Mouse (Mus musculus) hindbrain, embryonic 16.5 days (tissue): ENCODE measurements around the gene Ntn3. TPM values are rescaled to one million over a fixed set of nuclear protein-coding genes. Genes with fewer than 3 reads are reported as not detected.

Source experiments
- microRNA-seq: library from miRNA; unstranded; fragments of <30 nt; microRNA quantifications from one replicate; pipeline ENCODE4, GENCODE M21; 2017
- polyA plus RNA-seq: library from polyadenylated mRNA; unstranded; fragments of >200 nt; fragmentation: Nextera tagmentation; extraction: Ambion mirVana; gene quantifications from 2 replicates; pipeline ENCODE4 v1.2.1, GENCODE M21; 2015

Gene Ntn3
- polyA plus RNA-seq, 1 experiment from 2014 or later = 4.6 TPM

Small RNAs within 50 kb of the gene (microRNA-seq; reads per million reads assigned to microRNA genes)
- gene Mir5134 = 0.62 reads per million
- gene Mir6965 = not detected

Other genes starting within 250 kb of the Ntn3 start
- gene Prss30, start 229.0 kb downstream of the Ntn3 start, polyA plus RNA-seq = not detected in 2 replicates
- gene Prss22, start 211.4 kb downstream of the Ntn3 start, polyA plus RNA-seq = not detected in 2 replicates
- gene Prss27, start 171.4 kb downstream of the Ntn3 start, polyA plus RNA-seq = 0.12 and 0.16 TPM in 2 replicates
- 82.0 and 89.9 TPM in 2 replicates for gene Kctd5, start 136.0 kb downstream of the Ntn3 start, polyA plus RNA-seq
- gene Pdpk1, start 58.6 kb downstream of the Ntn3 start, polyA plus RNA-seq = 63.5 and 65.1 TPM in 2 replicates
- 35.2 and 41.0 TPM in 2 replicates for gene Amdhd2, start 45.8 kb downstream of the Ntn3 start, polyA plus RNA-seq
- 1,653 and 1,817 TPM in 2 replicates for gene Atp6v0c, start 39.8 kb downstream of the Ntn3 start, polyA plus RNA-seq
- 26.6 and 29.5 TPM in 2 replicates for gene Tbc1d24, start 4.0 kb downstream of the Ntn3 start, polyA plus RNA-seq
- 8.9 and 10.1 TPM in 2 replicates for gene Tedc2, start 11.3 kb upstream of the Ntn3 start, polyA plus RNA-seq
- gene Ccnf, start 42.0 kb upstream of the Ntn3 start, polyA plus RNA-seq = 14.4 and 17.6 TPM in 2 replicates
- gene Abca17, start 141.5 kb upstream of the Ntn3 start, polyA plus RNA-seq = 1.2 TPM in 2 replicates
- 30.1 and 34.5 TPM in 2 replicates for gene Abca3, start 142.4 kb upstream of the Ntn3 start, polyA plus RNA-seq
- gene Rnps1, start 205.0 kb upstream of the Ntn3 start, polyA plus RNA-seq = 304 and 328 TPM in 2 replicates
- gene Eci1, start 217.1 kb upstream of the Ntn3 start, polyA plus RNA-seq = 48.0 and 59.0 TPM in 2 replicates
- gene Dnase1l2, start 233.6 kb upstream of the Ntn3 start, polyA plus RNA-seq = 6.1 and 9.4 TPM in 2 replicates